Mouse (Mus musculus) brown adipose tissue, adult 24 weeks (tissue): ENCODE data around the gene Olfr629. TPM values are rescaled to one million over a fixed set of nuclear protein-coding genes. Genes with fewer than 3 reads are reported as not detected.
"Not testable (repeated sequence)": the region's sequence is repeated elsewhere in the genome, so short reads cannot be mapped to it uniquely, and the experiment has no call there.

Experiments
- H3K27ac ChIP-seq: fragments of 200-500 bp; replicated peaks from 2 replicates; pipeline ENCODE4 v1.5.1; 2012; ENCODE audit warnings: low read depth, mild to moderate bottlenecking, low read length
- H3K4me1 ChIP-seq: fragments of 200-500 bp; 2 replicates; pipeline ENCODE4 v1.6.1; 2012; ENCODE audit warnings: low read length, mixed read lengths; ENCODE audit not compliant: control insufficient read depth, insufficient read depth, insufficient read length
- H3K4me3 ChIP-seq: fragments of 200-500 bp; 2 replicates; pipeline ENCODE4 v1.5.1; 2012; ENCODE audit warnings: low read depth, mild to moderate bottlenecking, low read length, moderate library complexity; ENCODE audit not compliant: insufficient read depth
- polyA plus RNA-seq: library from polyadenylated mRNA; stranded (reverse); fragments of >200 nt; gene quantifications from 2 replicates; pipeline ENCODE4 v1.2.4, GENCODE M21; 2012; ENCODE audit not compliant: missing spikeins, insufficient read depth, insufficient read length

Gene Olfr629
- polyA plus RNA-seq = not detected in 2 replicates

- H3K4me1 ChIP-seq = no peaks in the 10 kb centered on the region
- no peak within 1 kb of the TSS for H3K4me3 ChIP-seq
- no peak within 1 kb of the TSS for H3K27ac ChIP-seq
These were observed at the start of gene Olfr629 for GRCm38 (mm10) chr7:103744843-103745242. Olfr629 (minus strand) TSS chr7:103744943.

- no peak overlapping the region for H3K27ac ChIP-seq
- no peak overlapping the region for H3K4me3 ChIP-seq
These were observed 48.1 kb upstream of the Olfr629 start for GRCm38 (mm10) chr7:103792669-103793388.

GRCm38 (mm10) chr7:103791721-103792120, 47.0 kb upstream of the Olfr629 start, which contains the start of gene Olfr67:
Olfr67 (minus strand) TSS chr7:103791821.
- H3K27ac ChIP-seq = no peak within 1 kb of the TSS
- no peak within 1 kb of the TSS for H3K4me3 ChIP-seq
- H3K4me1 ChIP-seq = no peaks in the 10 kb centered on the region

More at GRCm38 (mm10) chr7:103792669-103793388, 48.1 kb upstream of the Olfr629 start:
- H3K4me1 ChIP-seq = no peaks in the 10 kb centered on the region

- H3K27ac ChIP-seq = no peak within 1 kb of the TSS
- H3K4me1 ChIP-seq = no peaks in the 10 kb centered on the region
- H3K4me3 ChIP-seq = no peak within 1 kb of the TSS
These were observed 34.9 kb upstream of the Olfr629 start, which contains the start of gene Olfr68 for GRCm38 (mm10) chr7:103779598-103779997. Olfr68 (minus strand) TSS chr7:103779698.

GRCm38 (mm10) chr7:103777652-103778051, 32.9 kb upstream of the Olfr629 start:
- not testable (repeated sequence) for H3K4me3 ChIP-seq, H3K27ac ChIP-seq, H3K4me1 ChIP-seq

- Histone ChIP-seq H3K27ac (no peak within 1 kb of the TSS), H3K4me3 (no peak within 1 kb of the TSS), H3K4me1 (no peaks in the 10 kb centered on the region)
These were observed 26.8 kb upstream of the Olfr629 start, which contains the start of gene Olfr69 for GRCm38 (mm10) chr7:103771494-103771893. Olfr69 (minus strand) TSS chr7:103771594.

- not testable (repeated sequence) for H3K4me1 ChIP-seq, H3K27ac ChIP-seq, H3K4me3 ChIP-seq
These were observed 22.9 kb upstream of the Olfr629 start for GRCm38 (mm10) chr7:103767687-103768086.

- not testable (repeated sequence) for H3K4me1 ChIP-seq, H3K27ac ChIP-seq, H3K4me3 ChIP-seq
These were observed 17.5 kb upstream of the Olfr629 start for GRCm38 (mm10) chr7:103762212-103762611.

GRCm38 (mm10) chr7:103757233-103757632, 12.5 kb upstream of the Olfr629 start, which contains the start of gene Olfr630:
Olfr630 (minus strand) TSS chr7:103757333.
- H3K4me1 ChIP-seq = no peaks in the 10 kb centered on the region
- no peak within 1 kb of the TSS for H3K4me3 ChIP-seq
- H3K27ac ChIP-seq = no peak within 1 kb of the TSS

GRCm38 (mm10) chr7:103730074-103730473, 14.7 kb downstream of the Olfr629 start, which contains the start of gene Olfr628:
Olfr628 (plus strand) TSS chr7:103730374.
- Histone ChIP-seq H3K4me1 (no peaks in the 10 kb centered on the region), H3K4me3 (no peak within 1 kb of the TSS), H3K27ac (no peak within 1 kb of the TSS)

GRCm38 (mm10) chr7:103716398-103716797, 28.3 kb downstream of the Olfr629 start:
- not testable (repeated sequence) for H3K4me3 ChIP-seq, H3K27ac ChIP-seq, H3K4me1 ChIP-seq

- H3K4me1 ChIP-seq = no peaks in the 10 kb centered on the region
- no peak within 1 kb of the TSS for H3K27ac ChIP-seq
These were observed 30.4 kb downstream of the Olfr629 start, which contains the start of gene Olfr243 for GRCm38 (mm10) chr7:103714371-103714770. Olfr243 (plus strand) TSS chr7:103714671.

GRCm38 (mm10) chr7:103712024-103712423, 32.7 kb downstream of the Olfr629 start:
- H3K27ac ChIP-seq = no peak overlapping the region
- H3K4me3 ChIP-seq = no peak overlapping the region
- H3K4me1 ChIP-seq = no peaks in the 10 kb centered on the region

More at GRCm38 (mm10) chr7:103714371-103714770, 30.4 kb downstream of the Olfr629 start, which contains the start of gene Olfr243:
- no peak within 1 kb of the TSS for H3K4me3 ChIP-seq

- Histone ChIP-seq H3K4me3 (no peak overlapping the region), H3K4me1 (no peaks in the 10 kb centered on the region), H3K27ac (no peak overlapping the region)
These were observed 45.3 kb downstream of the Olfr629 start for GRCm38 (mm10) chr7:103699469-103699868.
